Mouse (Mus musculus): Measurements from ENCODE around the gene Cdkal1. TPM values are rescaled to one million over a fixed set of nuclear protein-coding genes. Genes with fewer than 3 reads are reported as not detected.

Gene Cdkal1
- total RNA-seq, 1 experiment = 20.8 TPM

- no peaks in the 10 kb centered on the region for H3K9me3 ChIP-seq (ENCODE audit: control insufficient read depth, insufficient read depth, low read depth, low read length)
- H3K9ac ChIP-seq (ENCODE audit: insufficient read depth, low read depth, low read length, poor library complexity, severe bottlenecking) = no peak overlapping the region
- no peaks in the 10 kb centered on the region; the same call in 1 of the 2 replicates for H3K36me3 ChIP-seq (ENCODE audit: control insufficient read depth, insufficient read depth, low read length, poor library complexity, severe bottlenecking)
- in situ Hi-C loops (cut with MboI; ENCODE audit: low sequenced_read_pairs in 2 of 2, unreplicated experiment in 2 of 2) = no loop called here
- H3K27ac ChIP-seq (ENCODE audit: insufficient read depth, low read depth, low read length, poor library complexity, severe bottlenecking) = no peak overlapping the region
- no peaks in the 10 kb centered on the region; a peak in 1 of 4 replicates for H3K4me1 ChIP-seq (ENCODE audit: control insufficient read depth in 2 of 2, insufficient read depth in 2 of 2, low read length in 2 of 2, poor library complexity in 1 of 2)
- TF ChIP-seq HCFC1 (IDR thresholded peaks at IDR 0.05; ENCODE audit: borderline replicate concordance, insufficient read depth, low read length) (no peak), ZNF384 (IDR thresholded peaks at IDR 0.05; ENCODE audit: low read depth, low read length) (no peak), MAFK (IDR thresholded peaks at IDR 0.05; ENCODE audit: insufficient read depth, low read depth, low read length) (no peak), ZC3H11A (IDR thresholded peaks at IDR 0.05; ENCODE audit: borderline replicate concordance, low read depth, low read length) (no peak), CHD2 (IDR thresholded peaks at IDR 0.05; ENCODE audit: low read depth, low read length) (no peak)
- DNase-seq (ENCODE audit: low read depth, low spot score) = no peak
- no peak overlapping the region for H3K4me3 ChIP-seq (ENCODE audit: insufficient read depth in 1 of 2, low read depth in 1 of 2, low read length in 2 of 2, poor library complexity in 1 of 2, severe bottlenecking in 1 of 2)
Measured at GRCm38 (mm10) chr13:29775603-29776230, 79.8 kb downstream of the Cdkal1 start.

- no peak for DNase-seq (ENCODE audit: low read depth, low spot score)
Measured at GRCm38 (mm10) chr13:29773563-29773962, 81.9 kb downstream of the Cdkal1 start.

DNA sequence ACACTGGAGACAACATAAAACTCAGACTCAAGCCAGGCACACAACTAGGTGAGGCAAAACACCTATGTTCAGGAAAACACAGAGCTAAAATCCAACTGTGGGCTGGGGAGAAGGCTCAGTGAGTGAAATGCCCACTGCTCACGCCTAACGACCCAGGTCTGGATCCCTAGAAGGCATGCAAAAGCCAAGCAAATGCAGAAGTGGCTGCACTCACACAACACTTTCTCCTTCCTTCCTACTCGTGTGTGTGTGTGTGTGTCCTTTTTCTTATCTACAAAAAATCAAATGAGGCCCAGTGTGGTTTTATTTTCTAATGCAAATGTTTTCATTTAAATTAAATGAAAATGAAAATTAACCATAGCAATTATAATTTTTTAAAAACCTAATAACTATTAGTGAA lies 82.5 kb downstream of the Cdkal1 start:
- in situ Hi-C loops (cut with MboI; ENCODE audit: low sequenced_read_pairs in 2 of 2, unreplicated experiment in 2 of 2) = no loop called here
- H3K4me1 ChIP-seq (ENCODE audit: control insufficient read depth in 2 of 2, insufficient read depth in 2 of 2, low read length in 2 of 2, poor library complexity in 1 of 2) = no peaks in the 10 kb centered on the region; a peak in 1 of 4 replicates
- TF ChIP-seq ZNF384 (IDR thresholded peaks at IDR 0.05; ENCODE audit: low read depth, low read length) (no peak), HCFC1 (IDR thresholded peaks at IDR 0.05; ENCODE audit: borderline replicate concordance, insufficient read depth, low read length) (no peak), CHD2 (IDR thresholded peaks at IDR 0.05; ENCODE audit: low read depth, low read length) (no peak), ZC3H11A (IDR thresholded peaks at IDR 0.05; ENCODE audit: borderline replicate concordance, low read depth, low read length) (no peak), MAFK (IDR thresholded peaks at IDR 0.05; ENCODE audit: insufficient read depth, low read depth, low read length) (no peak)
- no peak overlapping the region for H3K27ac ChIP-seq (ENCODE audit: insufficient read depth, low read depth, low read length, poor library complexity, severe bottlenecking)
- H3K9me3 ChIP-seq (ENCODE audit: control insufficient read depth, insufficient read depth, low read depth, low read length) = no peaks in the 10 kb centered on the region
- no peak overlapping the region for H3K9ac ChIP-seq (ENCODE audit: insufficient read depth, low read depth, low read length, poor library complexity, severe bottlenecking)
- no peak overlapping the region for H3K4me3 ChIP-seq (ENCODE audit: insufficient read depth in 1 of 2, low read depth in 1 of 2, low read length in 2 of 2, poor library complexity in 1 of 2, severe bottlenecking in 1 of 2)
- no peaks in the 10 kb centered on the region; the same call in 1 of the 2 replicates for H3K36me3 ChIP-seq (ENCODE audit: control insufficient read depth, insufficient read depth, low read length, poor library complexity, severe bottlenecking)
- DNase-seq (ENCODE audit: low read depth, low spot score) = no peak

More at GRCm38 (mm10) chr13:29773563-29773962, 81.9 kb downstream of the Cdkal1 start:
- H3K4me3 ChIP-seq (ENCODE audit: insufficient read depth in 1 of 2, low read depth in 1 of 2, low read length in 2 of 2, poor library complexity in 1 of 2, severe bottlenecking in 1 of 2) = no peak overlapping the region
- TF ChIP-seq ZNF384 (IDR thresholded peaks at IDR 0.05; ENCODE audit: low read depth, low read length) (no peak), MAFK (IDR thresholded peaks at IDR 0.05; ENCODE audit: insufficient read depth, low read depth, low read length) (no peak), ZC3H11A (IDR thresholded peaks at IDR 0.05; ENCODE audit: borderline replicate concordance, low read depth, low read length) (no peak), HCFC1 (IDR thresholded peaks at IDR 0.05; ENCODE audit: borderline replicate concordance, insufficient read depth, low read length) (no peak), CHD2 (IDR thresholded peaks at IDR 0.05; ENCODE audit: low read depth, low read length) (no peak)
- in situ Hi-C loops (cut with MboI; ENCODE audit: low sequenced_read_pairs in 2 of 2, unreplicated experiment in 2 of 2) = no loop called here
- H3K9ac ChIP-seq (ENCODE audit: insufficient read depth, low read depth, low read length, poor library complexity, severe bottlenecking) = no peak overlapping the region
- H3K27ac ChIP-seq (ENCODE audit: insufficient read depth, low read depth, low read length, poor library complexity, severe bottlenecking) = no peak overlapping the region
- no peaks in the 10 kb centered on the region for H3K9me3 ChIP-seq (ENCODE audit: control insufficient read depth, insufficient read depth, low read depth, low read length)
- no peaks in the 10 kb centered on the region; the same call in 1 of the 2 replicates for H3K36me3 ChIP-seq (ENCODE audit: control insufficient read depth, insufficient read depth, low read length, poor library complexity, severe bottlenecking)
- no peaks in the 10 kb centered on the region; a peak in 1 of 4 replicates for H3K4me1 ChIP-seq (ENCODE audit: control insufficient read depth in 2 of 2, insufficient read depth in 2 of 2, low read length in 2 of 2, poor library complexity in 1 of 2)

DNA sequence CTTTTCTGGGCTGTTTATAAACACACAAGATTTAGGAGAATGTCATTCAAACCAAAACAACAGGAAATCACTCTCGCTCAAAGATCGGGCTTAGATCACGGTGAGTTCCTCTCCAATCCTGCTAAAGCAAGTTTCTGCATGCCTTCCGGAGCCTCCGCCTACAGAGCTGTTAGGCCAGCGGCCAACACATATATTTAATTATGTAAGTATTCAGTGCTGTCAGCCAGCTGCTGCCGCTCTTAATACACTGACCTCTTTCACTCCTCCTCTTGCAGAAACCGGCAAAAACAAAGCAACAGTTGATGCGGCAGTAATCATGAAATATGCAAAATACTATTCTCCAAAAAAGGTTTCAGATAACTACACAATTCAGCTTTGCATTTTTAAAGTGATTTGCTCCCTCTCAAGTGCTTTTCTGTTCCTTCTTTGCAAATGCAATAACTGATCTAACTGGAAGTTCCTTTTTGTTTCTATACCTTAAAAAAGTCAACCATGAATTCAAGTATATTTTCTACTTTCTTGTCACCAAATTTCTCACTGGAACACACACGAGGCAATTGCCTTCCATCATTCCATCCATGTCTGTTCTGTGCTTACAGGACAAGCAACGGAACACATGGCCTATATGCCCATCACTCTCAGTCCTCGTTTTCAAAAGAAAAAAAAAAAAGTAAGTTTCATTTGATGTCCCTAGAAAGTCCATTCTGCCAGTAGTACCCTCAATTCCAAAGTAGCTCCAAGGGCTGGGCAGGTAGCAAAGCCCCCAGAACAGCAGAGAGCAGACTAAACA lies 85.6 kb downstream of the Cdkal1 start:
- Histone ChIP-seq H3K4me1 (ENCODE audit: control insufficient read depth in 2 of 2, insufficient read depth in 2 of 2, low read length in 2 of 2, poor library complexity in 1 of 2) (no peaks in the 10 kb centered on the region; a peak in 1 of 4 replicates), H3K9ac (ENCODE audit: insufficient read depth, low read depth, low read length, poor library complexity, severe bottlenecking) (no peak overlapping the region), H3K9me3 (ENCODE audit: control insufficient read depth, insufficient read depth, low read depth, low read length) (no peaks in the 10 kb centered on the region), H3K27ac (ENCODE audit: insufficient read depth, low read depth, low read length, poor library complexity, severe bottlenecking) (no peak overlapping the region), H3K4me3 (ENCODE audit: insufficient read depth in 1 of 2, low read depth in 1 of 2, low read length in 2 of 2, poor library complexity in 1 of 2, severe bottlenecking in 1 of 2) (no peak overlapping the region), H3K36me3 (ENCODE audit: control insufficient read depth, insufficient read depth, low read length, poor library complexity, severe bottlenecking) (no peaks in the 10 kb centered on the region; the same call in 1 of the 2 replicates)
- in situ Hi-C loops (cut with MboI; ENCODE audit: low sequenced_read_pairs in 2 of 2, unreplicated experiment in 2 of 2) = no loop called here
- TF ChIP-seq ZC3H11A (IDR thresholded peaks at IDR 0.05; ENCODE audit: borderline replicate concordance, low read depth, low read length) = no peak
- no peak for TF ChIP-seq HCFC1 (IDR thresholded peaks at IDR 0.05; ENCODE audit: borderline replicate concordance, insufficient read depth, low read length)
- TF ChIP-seq ZNF384 (IDR thresholded peaks at IDR 0.05; ENCODE audit: low read depth, low read length) = no peak
- no peak for TF ChIP-seq CHD2 (IDR thresholded peaks at IDR 0.05; ENCODE audit: low read depth, low read length)
- TF ChIP-seq MAFK (IDR thresholded peaks at IDR 0.05; ENCODE audit: insufficient read depth, low read depth, low read length) = no peak
- DNase-seq (ENCODE audit: low read depth, low spot score) = no peak

Data from ES-E14 (cell line).